In the genomic region with DNA sequence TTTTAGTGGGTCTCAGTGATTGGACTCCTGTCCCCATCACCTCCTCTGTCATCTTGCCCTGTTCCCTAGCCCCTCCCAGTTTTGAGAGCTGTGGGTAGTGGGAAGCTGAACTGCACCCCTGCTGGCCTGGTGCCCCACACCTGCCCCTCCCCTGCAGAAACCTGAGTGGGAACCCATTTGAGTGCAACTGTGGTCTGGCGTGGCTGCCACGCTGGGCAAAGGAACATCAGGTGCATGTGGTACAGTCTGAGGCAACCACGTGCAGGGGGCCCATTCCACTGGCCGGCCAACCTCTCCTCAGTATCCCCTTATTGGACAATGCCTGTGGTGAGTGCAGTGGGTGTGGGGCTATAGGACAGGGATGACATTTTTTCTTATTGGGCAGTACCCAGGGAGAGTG, we compare ENCODE assay signal across 26 mouse cellular contexts. TPM values are rescaled to one million over a fixed set of nuclear protein-coding genes. Genes with fewer than 3 reads are reported as not detected.
"Had no signal": no experiment of that assay in that cellular context is flagged by ENCODE, and none has a peak within 500 bp of the region (broad histone marks: within the 10 kb centered on the region; RNA-seq: fewer than 3 reads in every experiment).

No protein-coding gene starts in this region.

- H3K36me3 ChIP-seq: forebrain, embryonic 15.5 days had no signal

- H3K4me2 ChIP-seq: embryonic facial prominence, embryonic 12.5 days; embryonic facial prominence, embryonic 13.5 days; embryonic facial prominence, embryonic 15.5 days; forebrain, embryonic 12.5 days; forebrain, embryonic 13.5 days; forebrain, embryonic 15.5 days had no signal

- DNase-seq: cerebellum, adult 8-10 months; cerebellum, adult 9-10 months; cerebellum, adult 9-11 months; cerebellum, postnatal 10 days; cerebellum, postnatal 14 days; cerebellum, postnatal 36 days; embryo, embryonic 11 days; forebrain, postnatal 0 days; gastrocnemius, adult 2 months; gastrocnemius, postnatal 10 days; gastrocnemius, postnatal 14 days; gastrocnemius, postnatal 25 days; gastrocnemius, postnatal 36 days; heart, adult 18-20 months had no signal

- H3K27me3 ChIP-seq: embryonic facial prominence, embryonic 12.5 days; embryonic facial prominence, embryonic 13.5 days; embryonic facial prominence, embryonic 15.5 days; forebrain, embryonic 12.5 days; forebrain, embryonic 13.5 days; forebrain, embryonic 15.5 days had no signal

- H3K4me3 ChIP-seq: embryonic facial prominence, embryonic 10.5 days; embryonic facial prominence, embryonic 12.5 days; embryonic facial prominence, embryonic 13.5 days; embryonic facial prominence, embryonic 15.5 days; erythroblast, embryonic 14.5 days; forebrain, embryonic 10.5 days; forebrain, embryonic 12.5 days; forebrain, embryonic 13.5 days; forebrain, embryonic 15.5 days; gastrocnemius, adult 2 months; heart, adult 2 months had no signal

RNA-seq across cellular contexts. Expression of a gene that starts 30.4 kb away (rescaled TPM):
- total RNA-seq: gastrocnemius, adult 18-20 months; gastrocnemius, adult 2 months; granulocyte monocyte progenitor cell, adult 5-6 weeks; heart, adult 18-20 months had no signal
